ENCODE assay signal across 19 mouse cellular contexts in genomic region chr11:109038136-109038535, GRCm38 (mm10).
"Had no signal": no experiment of that assay in that cellular context is flagged by ENCODE, and none has a peak within 500 bp of the region (broad histone marks: within the 10 kb centered on the region; RNA-seq: fewer than 3 reads in every experiment).

No protein-coding gene starts in this region.

- H3K4me2 ChIP-seq: lung, embryonic 15.5 days; neural tube, embryonic 12.5 days; neural tube, embryonic 15.5 days had no signal

- H3K9ac ChIP-seq: liver, embryonic 14.5 days; lung, embryonic 15.5 days; neural tube, embryonic 12.5 days; neural tube, embryonic 15.5 days had no signal

- H3K9me3 ChIP-seq: lung, embryonic 15.5 days; midbrain, embryonic 10.5 days; neural tube, embryonic 12.5 days; neural tube, embryonic 15.5 days had no signal

- H3K36me3 ChIP-seq: lung, embryonic 15.5 days; midbrain, embryonic 10.5 days; neural tube, embryonic 12.5 days; neural tube, embryonic 15.5 days had no signal

- ATAC-seq: intestine, postnatal 0 days had no signal

- H3K27ac ChIP-seq: layer of hippocampus, adult 2 months; liver, embryonic 14.5 days; lung, embryonic 15.5 days; midbrain, embryonic 10.5 days; neural tube, embryonic 12.5 days; neural tube, embryonic 15.5 days had no signal

- H3K4me3 ChIP-seq: layer of hippocampus, adult 2 months; lung, embryonic 15.5 days; megakaryocyte, embryonic 14.5 days; midbrain, embryonic 10.5 days; neural tube, embryonic 12.5 days; neural tube, embryonic 15.5 days had no signal

- DNase-seq: kidney, adult 8-10 months; kidney, postnatal 14 days; layer of hippocampus, adult 9-11 months; lung, adult 18-20 months; lung, postnatal 10 days; lung, postnatal 36 days; midbrain, embryonic 14.5 days; right cerebral cortex, adult 18-20 months; right cerebral cortex, postnatal 14 days; right cerebral cortex, postnatal 4 days; thymus, postnatal 25 days had no signal

- H3K27me3 ChIP-seq: lung, embryonic 15.5 days; megakaryocyte, embryonic 14.5 days; neural tube, embryonic 12.5 days; neural tube, embryonic 15.5 days had no signal

- H3K4me1 ChIP-seq: megakaryocyte, embryonic 14.5 days had no signal
